17 mouse cellular contexts compared by ENCODE assay signal in the genomic region with DNA sequence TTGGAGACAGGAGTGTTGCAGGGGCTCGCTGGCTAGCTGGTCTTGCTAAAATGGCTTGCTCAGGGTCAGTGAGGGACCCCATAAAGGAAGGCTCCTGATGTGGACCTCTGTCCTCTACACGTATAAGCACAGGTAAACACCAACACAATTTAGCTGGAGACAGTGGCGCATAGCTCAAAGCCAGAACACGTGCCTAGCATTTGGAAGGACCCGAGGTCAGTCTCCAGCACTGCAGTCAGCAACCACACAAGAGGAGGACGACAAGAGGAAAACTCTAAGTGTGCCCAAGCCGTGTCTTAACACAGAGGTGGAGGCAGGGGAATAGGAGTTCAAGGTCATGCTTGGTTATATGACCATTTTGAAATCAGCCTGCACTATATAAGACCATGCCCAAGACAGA. TPM values are rescaled to one million over a fixed set of nuclear protein-coding genes. Genes with fewer than 3 reads are reported as not detected.
A peak's percentile ranks its signal among the peaks of the same experiment; 100 is the strongest.
DNase-seq lines count a peak whose midpoint lies in the region; ATAC-seq and TF ChIP-seq lines count a peak whose summit lies in the region.
"Had no signal": no experiment of that assay in that cellular context is flagged by ENCODE, and none has a peak within 500 bp of the region (broad histone marks: within the 10 kb centered on the region; RNA-seq: fewer than 3 reads in every experiment).

No protein-coding gene starts in this region.

- peak overlapping the region; percentile 86 for H3K27ac ChIP-seq in heart, adult 2 months
- no peak overlapping the region for H3K27ac ChIP-seq in heart, embryonic 10.5 days
- peak overlapping the region; percentile 29; the same call in 1 of the 2 replicates for H3K27ac ChIP-seq in liver, embryonic 16.5 days (ENCODE audit: low read length)
- no peak overlapping the region for H3K27ac ChIP-seq in liver, embryonic 11.5 days (ENCODE audit: low read depth, low read length)
- peak overlapping the region; percentile 67; the same call in 1 of the 2 replicates for H3K27ac ChIP-seq in liver, postnatal 0 days (ENCODE audit: low read depth)
- H3K27ac ChIP-seq: hindbrain, embryonic 15.5 days; liver, embryonic 14.5 days had no signal

- no peaks in the 10 kb centered on the region for H3K9me3 ChIP-seq in heart, embryonic 10.5 days
- no peaks in the 10 kb centered on the region for H3K9me3 ChIP-seq in liver, embryonic 16.5 days (replicated peaks; ENCODE audit: control insufficient read depth, low read length)
- no peaks in the 10 kb centered on the region for H3K9me3 ChIP-seq in liver, embryonic 11.5 days (ENCODE audit: control insufficient read depth, low read length)
- no peaks in the 10 kb centered on the region for H3K9me3 ChIP-seq in liver, postnatal 0 days (ENCODE audit: low read length)
- H3K9me3 ChIP-seq: hindbrain, embryonic 15.5 days had no signal

- DNase-seq in heart, adult 2 months: no peak
- DNase-seq in heart, embryonic 10.5 days (ENCODE audit: low spot score): no peak
- DNase-seq in kidney, adult 9 months: peak; percentile 26
- no peak for DNase-seq in kidney, postnatal 10 days
- no peak for DNase-seq in liver, embryonic 11.5 days (ENCODE audit: low spot score)
- no peak for DNase-seq in liver, postnatal 0 days
- DNase-seq in frontal cortex, postnatal 10 days (ENCODE audit: low spot score in 2 of 2): no peak
- DNase-seq: adrenal gland, postnatal 25 days; cerebellum, adult 2 months; cerebellum, postnatal 36 days; heart, postnatal 36 days; left cerebral cortex, postnatal 4 days; lung, postnatal 10 days had no signal

- H3K27me3 ChIP-seq in heart, adult 2 months (ENCODE audit: control insufficient read depth, insufficient read depth, low read length): no peaks in the 10 kb centered on the region
- no peaks in the 10 kb centered on the region for H3K27me3 ChIP-seq in heart, embryonic 10.5 days (ENCODE audit: insufficient read depth, poor library complexity, severe bottlenecking)
- peaks cover 3% of the 10 kb centered on the region for H3K27me3 ChIP-seq in liver, embryonic 16.5 days (ENCODE audit: control insufficient read depth, insufficient read depth, low read depth, low read length)
- no peaks in the 10 kb centered on the region for H3K27me3 ChIP-seq in liver, embryonic 11.5 days (replicated peaks; ENCODE audit: control insufficient read depth, insufficient read depth, low read length)
- H3K27me3 ChIP-seq in liver, postnatal 0 days (ENCODE audit: insufficient read depth, low read length): peaks cover 2% of the 10 kb centered on the region; the same call in 1 of the 2 replicates

- H3K79me2 ChIP-seq in heart, adult 2 months (replicated peaks; ENCODE audit: control insufficient read depth, insufficient read depth, low read length): peaks cover 3% of the 10 kb centered on the region; the same call in 1 of the 2 replicates

- intact Hi-C loops in heart, adult 2 months (cut with DNase I): no loop called here

- no peak for TF ChIP-seq POLR2A in heart, adult 2 months (IDR thresholded peaks at IDR 0.05; ENCODE audit: insufficient read depth, low read depth, low read length)

- no peak overlapping the region for H3K4me3 ChIP-seq in heart, adult 2 months
- H3K4me3 ChIP-seq in heart, embryonic 10.5 days: no peak overlapping the region
- H3K4me3 ChIP-seq in liver, embryonic 16.5 days (ENCODE audit: low read depth, low read length): no peak overlapping the region
- H3K4me3 ChIP-seq in liver, embryonic 11.5 days (ENCODE audit: low read depth, low read length): no peak overlapping the region
- H3K4me3 ChIP-seq in liver, postnatal 0 days (ENCODE audit: low read depth, low read length): no peak overlapping the region
- H3K4me3 ChIP-seq: hindbrain, embryonic 15.5 days had no signal

- ATAC-seq in liver, embryonic 16.5 days (ENCODE audit: low read depth): no peak
- ATAC-seq in liver, embryonic 11.5 days (replicated peaks; ENCODE audit: low FRiP score): no peak
- ATAC-seq in liver, postnatal 0 days: no peak
- ATAC-seq: intestine, embryonic 16.5 days had no signal

- H3K4me1 ChIP-seq in heart, adult 2 months (ENCODE audit: control insufficient read depth, insufficient read depth, low read length): peaks cover 29% of the 10 kb centered on the region
- H3K4me1 ChIP-seq in heart, embryonic 10.5 days: peaks cover 39% of the 10 kb centered on the region
- H3K4me1 ChIP-seq in liver, embryonic 16.5 days (ENCODE audit: control insufficient read depth, low read depth, low read length): peaks cover 14% of the 10 kb centered on the region
- peaks cover 5% of the 10 kb centered on the region for H3K4me1 ChIP-seq in liver, embryonic 11.5 days (replicated peaks; ENCODE audit: control insufficient read depth, insufficient read depth, low read length)
- H3K4me1 ChIP-seq in liver, postnatal 0 days (ENCODE audit: insufficient read depth): peaks cover 40% of the 10 kb centered on the region

- H3K36me3 ChIP-seq in heart, adult 2 months (ENCODE audit: control insufficient read depth, insufficient read depth, low read length): peaks cover 19% of the 10 kb centered on the region; the same call in 1 of the 2 replicates
- H3K36me3 ChIP-seq in heart, embryonic 10.5 days: no peaks in the 10 kb centered on the region
- H3K36me3 ChIP-seq in liver, embryonic 16.5 days (ENCODE audit: control insufficient read depth, insufficient read depth): no peaks in the 10 kb centered on the region
- H3K36me3 ChIP-seq in liver, embryonic 11.5 days (ENCODE audit: control insufficient read depth, insufficient read depth, low read length): no peaks in the 10 kb centered on the region
- no peaks in the 10 kb centered on the region for H3K36me3 ChIP-seq in liver, postnatal 0 days (replicated peaks; ENCODE audit: insufficient read depth, low read length)
- H3K36me3 ChIP-seq: hindbrain, embryonic 15.5 days had no signal

- H3K9ac ChIP-seq in heart, adult 2 months (ENCODE audit: low read depth, low read length): no peak overlapping the region
- no peak overlapping the region for H3K9ac ChIP-seq in liver, embryonic 16.5 days (ENCODE audit: low read depth, low read length)
- no peak overlapping the region for H3K9ac ChIP-seq in liver, embryonic 11.5 days (ENCODE audit: low read depth, low read length)
- no peak overlapping the region for H3K9ac ChIP-seq in liver, postnatal 0 days (replicated peaks)
- H3K9ac ChIP-seq: hindbrain, embryonic 15.5 days; liver, embryonic 14.5 days had no signal

- TF ChIP-seq EP300 in heart, adult 2 months (IDR thresholded peaks at IDR 0.05; ENCODE audit: insufficient read depth, low read depth, low read length): no peak
- TF ChIP-seq EP300 in liver, postnatal 0 days (IDR thresholded peaks at IDR 0.05; ENCODE audit: low read depth): no peak

- 81% methylated on average over 7 of the region's 7 CpGs for WGBS in heart, adult 2 months
- 86% methylated on average over 7 of the region's 7 CpGs for WGBS in heart, embryonic 10.5 days
- WGBS in liver, embryonic 16.5 days (ENCODE audit: insufficient replicate concordance): 61% methylated on average over 7 of the region's 7 CpGs
- 88% methylated on average over 7 of the region's 7 CpGs for WGBS in liver, embryonic 11.5 days
- WGBS in liver, postnatal 0 days (ENCODE audit: insufficient replicate concordance): 75% methylated on average over 7 of the region's 7 CpGs

- TF ChIP-seq CTCF in heart, adult 2 months (IDR thresholded peaks at IDR 0.05): no peak
- TF ChIP-seq CTCF in liver, postnatal 0 days (IDR thresholded peaks at IDR 0.05; ENCODE audit: low read depth): no peak

- H3K4me2 ChIP-seq in liver, embryonic 16.5 days (ENCODE audit: low read depth, low read length): no peak overlapping the region
- H3K4me2 ChIP-seq in liver, embryonic 11.5 days: no peak overlapping the region
- H3K4me2 ChIP-seq in liver, postnatal 0 days (ENCODE audit: low read depth, low read length): peak overlapping the region; percentile 49
- H3K4me2 ChIP-seq: hindbrain, embryonic 15.5 days had no signal

RNA-seq across cellular contexts. Expression of a gene that starts 5.9 kb away (rescaled TPM):
- total RNA-seq in heart, adult 2 months (2021): 10 to 100 TPM; 42.6 to 45.3 TPM
- polyA plus RNA-seq in heart, adult 2 months (2012; rRNA removed): 7.6 and 11.9 TPM in 2 replicates
- polyA plus RNA-seq in heart, embryonic 10.5 days (2016; fragmentation: Nextera tagmentation; extraction: Ambion mirVana): 2.4 and 2.6 TPM in 2 replicates
- 0.69 and 0.83 TPM in 2 replicates for polyA plus RNA-seq in liver, embryonic 16.5 days (2015; fragmentation: Nextera tagmentation; extraction: Ambion mirVana)
- polyA plus RNA-seq in liver, embryonic 11.5 days (2014; fragmentation: Nextera tagmentation; extraction: Ambion mirVana): 1.2 and 1.8 TPM in 2 replicates
- 1.1 and 1.4 TPM in 2 replicates for polyA plus RNA-seq in liver, postnatal 0 days (2015; fragmentation: Nextera tagmentation; extraction: Ambion mirVana)

RNA-seq across cellular contexts. Expression of a gene that starts 32.6 kb away (rescaled TPM):
- total RNA-seq in heart, adult 2 months (2021): 10 to 100 TPM; 32.5 to 32.8 TPM
- polyA plus RNA-seq in heart, adult 2 months (2012; rRNA removed): 37.6 and 59.0 TPM in 2 replicates
- 31.6 and 41.5 TPM in 2 replicates for polyA plus RNA-seq in heart, embryonic 10.5 days (2016; fragmentation: Nextera tagmentation; extraction: Ambion mirVana)
- 29.5 and 33.1 TPM in 2 replicates for polyA plus RNA-seq in liver, embryonic 16.5 days (2015; fragmentation: Nextera tagmentation; extraction: Ambion mirVana)
- polyA plus RNA-seq in liver, embryonic 11.5 days (2014; fragmentation: Nextera tagmentation; extraction: Ambion mirVana): 40.8 and 43.8 TPM in 2 replicates
- 51.4 and 58.5 TPM in 2 replicates for polyA plus RNA-seq in liver, postnatal 0 days (2015; fragmentation: Nextera tagmentation; extraction: Ambion mirVana)

Comparison
In these comparisons a context has a peak if more than half of its experiments do, and no peak if none do; other contexts are left out.
1. H3K27ac ChIP-seq: peak in heart, adult 2 months (single experiment), liver, embryonic 16.5 days (single experiment) and liver, postnatal 0 days (single experiment); none in heart, embryonic 10.5 days (single experiment) and liver, embryonic 11.5 days (single experiment).